In the genomic region with DNA sequence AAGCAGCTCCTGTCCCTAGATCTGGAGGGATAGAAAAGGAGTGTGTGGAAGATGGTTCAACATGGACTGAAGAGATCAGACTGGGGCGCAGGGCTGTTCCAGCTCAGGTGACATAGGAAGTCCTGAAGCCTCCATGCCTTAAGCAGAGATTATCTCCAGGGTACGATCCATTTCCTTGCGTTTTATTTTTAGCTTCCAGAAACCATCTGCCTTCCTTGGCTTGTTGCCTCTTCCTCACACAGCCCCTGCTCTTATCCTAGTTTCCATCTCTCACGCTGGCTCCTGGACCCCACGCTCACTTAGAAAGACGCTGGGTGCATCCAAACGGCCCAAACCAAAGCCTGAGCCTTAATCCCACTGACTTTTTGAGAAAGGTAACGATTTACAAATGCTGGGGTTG, we compare ENCODE assay signal across 16 mouse cellular contexts.
DNase-seq lines count a peak whose midpoint lies in the region; ATAC-seq and TF ChIP-seq lines count a peak whose summit lies in the region.
"Had no signal": no experiment of that assay in that cellular context is flagged by ENCODE, and none has a peak within 500 bp of the region (broad histone marks: within the 10 kb centered on the region; RNA-seq: fewer than 3 reads in every experiment).

No protein-coding gene starts in this region.

- no peak overlapping the region for H3K9ac ChIP-seq in forebrain, embryonic 16.5 days (replicated peaks; ENCODE audit: low read depth, low read length)
- H3K9ac ChIP-seq in forebrain, embryonic 12.5 days, result no peak overlapping the region
- no peak overlapping the region for H3K9ac ChIP-seq in heart, embryonic 11.5 days (ENCODE audit: low read depth, low read length)
- H3K9ac ChIP-seq: hindbrain, embryonic 13.5 days; limb, embryonic 15.5 days; liver, postnatal 0 days; neural tube, embryonic 15.5 days had no signal

- WGBS in forebrain, embryonic 16.5 days, result 60% methylated on average over 8 of the region's 8 CpGs
- WGBS in forebrain, embryonic 12.5 days, result 85% methylated on average over 8 of the region's 8 CpGs
- WGBS in heart, embryonic 11.5 days (ENCODE audit: insufficient replicate concordance), result 53% methylated on average over 8 of the region's 8 CpGs

- no peak for DNase-seq in layer of hippocampus, adult 2 months (ENCODE audit: low spot score in 2 of 2)
- no peak for DNase-seq in layer of hippocampus, postnatal 36 days
- DNase-seq in cerebellum, adult 11 months, result peak; percentile 34
- DNase-seq in cerebellum, postnatal 14 days, result peak; percentile 73 to 85
- no peak for DNase-seq in spleen, postnatal 36 days (ENCODE audit: low spot score in 2 of 2)
- DNase-seq: kidney, adult 8-10 months; liver, postnatal 0 days; lung, postnatal 36 days; thymus, adult 2 months had no signal

- no peak overlapping the region for H3K4me2 ChIP-seq in forebrain, embryonic 16.5 days (ENCODE audit: low read length)
- H3K4me2 ChIP-seq in forebrain, embryonic 12.5 days, result no peak overlapping the region
- H3K4me2 ChIP-seq in heart, embryonic 11.5 days, result no peak overlapping the region
- H3K4me2 ChIP-seq: hindbrain, embryonic 13.5 days; limb, embryonic 15.5 days; midbrain, embryonic 11.5 days; neural tube, embryonic 15.5 days had no signal

- TF ChIP-seq CTCF in layer of hippocampus, adult 2 months (conservative IDR thresholded peaks at IDR 0.05), result no peak

- H3K9me3 ChIP-seq in forebrain, embryonic 16.5 days (ENCODE audit: control insufficient read depth, low read length), result no peaks in the 10 kb centered on the region
- no peaks in the 10 kb centered on the region for H3K9me3 ChIP-seq in forebrain, embryonic 12.5 days
- H3K9me3 ChIP-seq in heart, embryonic 11.5 days (replicated peaks; ENCODE audit: control insufficient read depth, low read length), result no peaks in the 10 kb centered on the region
- H3K9me3 ChIP-seq: hindbrain, embryonic 13.5 days; limb, embryonic 15.5 days; neural tube, embryonic 15.5 days had no signal

- H3K27me3 ChIP-seq in forebrain, embryonic 16.5 days (replicated peaks; ENCODE audit: control insufficient read depth, insufficient read depth, low read length), result no peaks in the 10 kb centered on the region
- no peaks in the 10 kb centered on the region for H3K27me3 ChIP-seq in forebrain, embryonic 12.5 days
- no peaks in the 10 kb centered on the region for H3K27me3 ChIP-seq in heart, embryonic 11.5 days (ENCODE audit: control insufficient read depth, insufficient read depth, low read length)
- H3K27me3 ChIP-seq: limb, embryonic 15.5 days; neural tube, embryonic 15.5 days had no signal

- H3K4me3 ChIP-seq in forebrain, embryonic 16.5 days (replicated peaks; ENCODE audit: low read length), result no peak overlapping the region
- no peak overlapping the region for H3K4me3 ChIP-seq in forebrain, embryonic 12.5 days (replicated peaks)
- H3K4me3 ChIP-seq in layer of hippocampus, adult 2 months, result no peak overlapping the region
- no peak overlapping the region for H3K4me3 ChIP-seq in heart, embryonic 11.5 days (ENCODE audit: low read depth, low read length)
- H3K4me3 ChIP-seq: hindbrain, embryonic 13.5 days; limb, embryonic 15.5 days; neural tube, embryonic 15.5 days had no signal

- peak overlapping the region; percentile 21 for H3K27ac ChIP-seq in forebrain, embryonic 16.5 days (ENCODE audit: low read length)
- H3K27ac ChIP-seq in forebrain, embryonic 12.5 days, result no peak overlapping the region
- peak overlapping the region; percentile 20; the same call in 1 of the 2 replicates for H3K27ac ChIP-seq in layer of hippocampus, adult 2 months
- no peak overlapping the region for H3K27ac ChIP-seq in heart, embryonic 11.5 days (ENCODE audit: low read depth, low read length)
- H3K27ac ChIP-seq: hindbrain, embryonic 13.5 days; limb, embryonic 15.5 days; neural tube, embryonic 15.5 days had no signal

- H3K36me3 ChIP-seq in forebrain, embryonic 16.5 days (ENCODE audit: control insufficient read depth, insufficient read depth), result no peaks in the 10 kb centered on the region
- H3K36me3 ChIP-seq in forebrain, embryonic 12.5 days (replicated peaks), result no peaks in the 10 kb centered on the region
- H3K36me3 ChIP-seq in heart, embryonic 11.5 days (ENCODE audit: control insufficient read depth, insufficient read depth, low read length), result no peaks in the 10 kb centered on the region
- H3K36me3 ChIP-seq: hindbrain, embryonic 13.5 days; limb, embryonic 15.5 days; neural tube, embryonic 15.5 days had no signal

- no peak; the same call in 1 of the 2 replicates for ATAC-seq in forebrain, embryonic 16.5 days
- no peak for ATAC-seq in forebrain, embryonic 12.5 days (ENCODE audit: low FRiP score)
- no peak for ATAC-seq in heart, embryonic 11.5 days (replicated peaks; ENCODE audit: insufficient number of reproducible peaks, low FRiP score, low TSS enrichment)
- ATAC-seq: liver, postnatal 0 days had no signal

- peaks cover 27% of the 10 kb centered on the region for H3K4me1 ChIP-seq in forebrain, embryonic 16.5 days (replicated peaks; ENCODE audit: control insufficient read depth, insufficient read depth, low read length)
- peaks cover 8% of the 10 kb centered on the region; the same call in 1 of the 2 replicates for H3K4me1 ChIP-seq in forebrain, embryonic 12.5 days
- peaks cover 32% of the 10 kb centered on the region for H3K4me1 ChIP-seq in heart, embryonic 11.5 days (ENCODE audit: control insufficient read depth, insufficient read depth, low read length)

Comparison
In these comparisons a context has a peak if more than half of its experiments do, and no peak if none do; other contexts are left out.
1. H3K27ac ChIP-seq: peak in forebrain, embryonic 16.5 days (single experiment) and layer of hippocampus, adult 2 months (single experiment); none in forebrain, embryonic 12.5 days (single experiment) and heart, embryonic 11.5 days (single experiment).
2. DNase-seq: peak in cerebellum, adult 11 months (single experiment) and cerebellum, postnatal 14 days (2 of 2); none in layer of hippocampus, adult 2 months (0 of 2), layer of hippocampus, postnatal 36 days (0 of 2) and spleen, postnatal 36 days (0 of 2).